Mouse (Mus musculus): ENCODE results near the gene Gm37240.
A peak's percentile ranks its signal among the peaks of the same experiment; 100 is the strongest.

The Gm37240 gene

GRCm38 (mm10) chr3:85551352-85551751 is 336.0 kb downstream of the Gm37240 start:
- no peak for DNase-seq

- no peak for DNase-seq
Observed at GRCm38 (mm10) chr3:85550312-85550711, 337.0 kb downstream of the Gm37240 start.

GRCm38 (mm10) chr3:85543652-85544051 is 343.7 kb downstream of the Gm37240 start:
- peak; percentile 22 for DNase-seq

- DNase-seq = no peak
Observed at GRCm38 (mm10) chr3:85542765-85543164, 344.6 kb downstream of the Gm37240 start.

- DNase-seq = no peak
Observed at GRCm38 (mm10) chr3:85535621-85536520, 351.4 kb downstream of the Gm37240 start.

GRCm38 (mm10) chr3:85535042-85535441 is 352.3 kb downstream of the Gm37240 start:
- DNase-seq = no peak

- no peak for DNase-seq
Observed at GRCm38 (mm10) chr3:85532376-85532775, 354.9 kb downstream of the Gm37240 start.

- DNase-seq = no peak
Observed at GRCm38 (mm10) chr3:85530601-85531161, 356.6 kb downstream of the Gm37240 start.

- DNase-seq = no peak
Observed at GRCm38 (mm10) chr3:85521311-85521907, 365.9 kb downstream of the Gm37240 start.

GRCm38 (mm10) chr3:85518668-85519067 is 368.6 kb downstream of the Gm37240 start:
- DNase-seq = no peak

GRCm38 (mm10) chr3:85518072-85518471 is 369.2 kb downstream of the Gm37240 start:
- DNase-seq = no peak

- no peak for DNase-seq
Observed at GRCm38 (mm10) chr3:85516739-85517396, 370.4 kb downstream of the Gm37240 start.

GRCm38 (mm10) chr3:85514700-85515099 is 372.6 kb downstream of the Gm37240 start:
- DNase-seq = no peak

- DNase-seq = no peak
Observed at GRCm38 (mm10) chr3:85508717-85509279, 378.5 kb downstream of the Gm37240 start.

GRCm38 (mm10) chr3:85500096-85500495 is 387.2 kb downstream of the Gm37240 start:
- no peak for DNase-seq

GRCm38 (mm10) chr3:85496146-85496545 is 391.2 kb downstream of the Gm37240 start:
- DNase-seq = no peak

GRCm38 (mm10) chr3:85493796-85494195 is 393.5 kb downstream of the Gm37240 start:
- DNase-seq = no peak

GRCm38 (mm10) chr3:85490204-85490603 is 397.1 kb downstream of the Gm37240 start:
- no peak for DNase-seq

GRCm38 (mm10) chr3:85487379-85487778 is 399.9 kb downstream of the Gm37240 start:
- no peak for DNase-seq

GRCm38 (mm10) chr3:85485536-85486190 is 401.7 kb downstream of the Gm37240 start:
- DNase-seq = no peak

GRCm38 (mm10) chr3:85482636-85483035 is 404.7 kb downstream of the Gm37240 start:
- peak; percentile 40 for DNase-seq

- DNase-seq = no peak
Observed at GRCm38 (mm10) chr3:85480638-85481037, 406.7 kb downstream of the Gm37240 start.
